Mouse (Mus musculus): ENCODE results near the gene Rad51b. TPM values are rescaled to one million over a fixed set of nuclear protein-coding genes. Genes with fewer than 3 reads are reported as not detected.

The Rad51b gene
- total and polyA plus RNA-seq, 3 experiments: 6.5 to 8.6 (median 8.5) TPM

- in situ Hi-C loops (cut with MboI; ENCODE audit: low pct_ligation_motif_present, low pct_unique_long_range_greater_than_20kb, low sequenced_read_pairs) (no loop called here), dilution Hi-C loops (cut with MboI; ENCODE audit: extremely low pct_ligation_motif_present, extremely low pct_unique_long_range_greater_than_20kb, low sequenced_read_pairs) (no loop called here)
- H3K4me2 ChIP-seq (ENCODE audit: insufficient read depth, low read depth, poor library complexity, severe bottlenecking): no peak overlapping the region
- H3K36me3 ChIP-seq (replicated peaks in 1 of 2; ENCODE audit: control insufficient read depth in 1 of 2, insufficient read depth in 1 of 2, low read length in 1 of 2): peaks cover 77 to 93% of the 10 kb centered on the region in 2 experiments
- TF ChIP-seq NRF1 (IDR thresholded peaks at IDR 0.05; ENCODE audit: low read depth, low read length) (no peak), POLR2A (IDR thresholded peaks at IDR 0.05; ENCODE audit: low read depth, low read length) (no peak), MEF2A (IDR thresholded peaks at IDR 0.05; ENCODE audit: borderline replicate concordance, low read depth, low read length) (no peak), CHD2 (IDR thresholded peaks at IDR 0.05; ENCODE audit: low read length) (no peak), SMC3 (IDR thresholded peaks at IDR 0.05; ENCODE audit: low read depth, low read length) (no peak), USF1 (IDR thresholded peaks at IDR 0.05; ENCODE audit: low read depth, low read length) (no peak), RCOR1 (conservative IDR thresholded peaks at IDR 0.05; ENCODE audit: low read depth, low read length) (no peak), JUND (conservative IDR thresholded peaks at IDR 0.05; ENCODE audit: low read depth, low read length) (no peak), HCFC1 (IDR thresholded peaks at IDR 0.05; ENCODE audit: low read depth, low read length) (no peak), TBP (conservative IDR thresholded peaks at IDR 0.05; ENCODE audit: low read depth, low read length) (no peak), ZNF384 (IDR thresholded peaks at IDR 0.05; ENCODE audit: low read depth, low read length) (no peak), RAD21 (IDR thresholded peaks at IDR 0.05; ENCODE audit: low read depth, low read length) (no peak), TCF12 (IDR thresholded peaks at IDR 0.05; ENCODE audit: low read depth, low read length) (no peak), SIN3A (IDR thresholded peaks at IDR 0.05; ENCODE audit: low read length) (no peak), ZC3H11A (IDR thresholded peaks at IDR 0.05; ENCODE audit: low read depth, low read length) (no peak), JUN (IDR thresholded peaks at IDR 0.05; ENCODE audit: insufficient read depth, low read depth, low read length) (no peak), MAZ (IDR thresholded peaks at IDR 0.05; ENCODE audit: low read depth, low read length) (no peak), KAT2A (IDR thresholded peaks at IDR 0.05; ENCODE audit: insufficient replicate concordance, low read length) (no peak)
- H3K4me1 ChIP-seq (ENCODE audit: control insufficient read depth in 1 of 2, insufficient read depth in 2 of 2): peaks cover 3 to 5% of the 10 kb centered on the region in 2 experiments; a peak in 2 of 4 replicates
- H3K27ac ChIP-seq (ENCODE audit: insufficient read depth, low read depth): no peak overlapping the region
- H3K4me3 ChIP-seq (replicated peaks in 1 of 3; ENCODE audit: low read depth in 2 of 3, low read length in 2 of 3, poor library complexity in 1 of 3): no peak overlapping the region
- H3K27me3 ChIP-seq (replicated peaks): no peaks in the 10 kb centered on the region
- H3K79me2 ChIP-seq (replicated peaks; ENCODE audit: control insufficient read depth, extremely low read depth, insufficient read depth, poor library complexity, severe bottlenecking): no peaks in the 10 kb centered on the region
- DNase-seq (ENCODE audit: extremely low read depth): no peak
- H3K9me3 ChIP-seq (replicated peaks; ENCODE audit: low read length): peaks cover 6% of the 10 kb centered on the region
- H3K9ac ChIP-seq (ENCODE audit: insufficient read depth, low read depth): no peak overlapping the region
Measured at GRCm38 (mm10) chr12:79248110-79248509, 49.0 kb upstream of the Rad51b start.

GRCm38 (mm10) chr12:79253294-79254053 lies 43.6 kb upstream of the Rad51b start:
- in situ Hi-C loops (cut with MboI; ENCODE audit: low pct_ligation_motif_present, low pct_unique_long_range_greater_than_20kb, low sequenced_read_pairs) (no loop called here), dilution Hi-C loops (cut with MboI; ENCODE audit: extremely low pct_ligation_motif_present, extremely low pct_unique_long_range_greater_than_20kb, low sequenced_read_pairs) (no loop called here)
- Histone ChIP-seq H3K9ac (ENCODE audit: insufficient read depth, low read depth) (no peak overlapping the region), H3K4me3 (replicated peaks in 1 of 3; ENCODE audit: low read depth in 2 of 3, low read length in 2 of 3, poor library complexity in 1 of 3) (no peak overlapping the region), H3K79me2 (replicated peaks; ENCODE audit: control insufficient read depth, extremely low read depth, insufficient read depth, poor library complexity, severe bottlenecking) (no peaks in the 10 kb centered on the region), H3K4me1 (ENCODE audit: control insufficient read depth in 1 of 2, insufficient read depth in 2 of 2) (peaks cover 18 to 29% of the 10 kb centered on the region in 2 experiments), H3K27ac (ENCODE audit: insufficient read depth, low read depth) (peak overlapping the region; percentile 93), H3K9me3 (replicated peaks; ENCODE audit: low read length) (peaks cover 6% of the 10 kb centered on the region), H3K27me3 (replicated peaks) (no peaks in the 10 kb centered on the region), H3K4me2 (ENCODE audit: insufficient read depth, low read depth, poor library complexity, severe bottlenecking) (peak overlapping the region; percentile 9; the same call in 1 of the 2 replicates), H3K36me3 (replicated peaks in 1 of 2; ENCODE audit: control insufficient read depth in 1 of 2, insufficient read depth in 1 of 2, low read length in 1 of 2) (peaks cover 47 to 91% of the 10 kb centered on the region in 2 experiments)
- peak; percentile 53; the same call in 1 of the 2 replicates for TF ChIP-seq TCF12 (IDR thresholded peaks at IDR 0.05; ENCODE audit: low read depth, low read length)
- peak; percentile 71 for TF ChIP-seq EP300 (IDR thresholded peaks at IDR 0.05; ENCODE audit: low read length)
- TF ChIP-seq BHLHE40 (IDR thresholded peaks at IDR 0.05; ENCODE audit: low read depth, low read length): peak; percentile 78
- TF ChIP-seq MXI1 (IDR thresholded peaks at IDR 0.05; ENCODE audit: low read depth, low read length): peak; percentile 54; the same call in 1 of the 2 replicates
- TF ChIP-seq MEF2A (IDR thresholded peaks at IDR 0.05; ENCODE audit: borderline replicate concordance, low read depth, low read length): 0 out of 2 replicates have a peak, but pooled peaks have one; percentile 22
- no peak for TF ChIP-seq PAX5 (IDR thresholded peaks at IDR 0.05; ENCODE audit: low read length)
- TF ChIP-seq ELF1 (IDR thresholded peaks at IDR 0.05; ENCODE audit: low read depth, low read length): 0 out of 2 replicates have a peak, but pooled peaks have one; percentile 27
- TF ChIP-seq CHD1 (IDR thresholded peaks at IDR 0.05; ENCODE audit: low read depth, low read length): no peak
- DNase-seq (ENCODE audit: extremely low read depth): peak; percentile 19
